Mouse (Mus musculus) testis, adult 2 months (tissue): ENCODE measurements around the gene Filip1l. TPM values are rescaled to one million over a fixed set of nuclear protein-coding genes. Genes with fewer than 3 reads are reported as not detected.

Experiments used
- H3K27ac ChIP-seq: fragments of 200-500 bp; 2 replicates; pipeline ENCODE4 v1.5.1; 2012; ENCODE audit warnings: low read depth, low read length; ENCODE audit not compliant: control insufficient read depth, insufficient read depth
- H3K27me3 ChIP-seq: fragments of 200-500 bp; 2 replicates; pipeline ENCODE4 v1.6.1; 2012; ENCODE audit warnings: mild to moderate bottlenecking, low read length, moderate library complexity; ENCODE audit not compliant: control insufficient read depth, insufficient read depth
- H3K36me3 ChIP-seq: fragments of 200-500 bp; 2 replicates; pipeline ENCODE4 v1.6.1; 2012; ENCODE audit warnings: mild to moderate bottlenecking, low read length; ENCODE audit not compliant: control insufficient read depth, insufficient read depth
- H3K4me1 ChIP-seq: fragments of 200-500 bp; 2 replicates; pipeline ENCODE4 v1.6.1; 2012; ENCODE audit warnings: low read length; ENCODE audit not compliant: control insufficient read depth, insufficient read depth
- H3K4me3 ChIP-seq: fragments of 200-500 bp; 2 replicates; pipeline ENCODE4 v1.5.1; 2012; ENCODE audit warnings: low read depth, mild to moderate bottlenecking, low read length, moderate library complexity, mixed read lengths; ENCODE audit not compliant: control insufficient read depth
- CTCF ChIP-seq: fragments of 200-500 bp; IDR thresholded peaks from 2 replicates; pipeline ENCODE4 v1.5.1; 2012; ENCODE audit warnings: low read depth, mild to moderate bottlenecking, inconsistent platforms, low read length, moderate library complexity; ENCODE audit not compliant: control insufficient read depth, insufficient read depth, insufficient replicate concordance
- POLR2A ChIP-seq: fragments of 200-500 bp; IDR thresholded peaks from 2 replicates; pipeline ENCODE4 v1.6.1; 2012; ENCODE audit warnings: low read depth, mild to moderate bottlenecking, inconsistent platforms, low read length, moderate library complexity; ENCODE audit not compliant: control insufficient read depth
- polyA plus RNA-seq: library from polyadenylated mRNA; depleted of rRNA; stranded (reverse); fragments of >200 nt; gene quantifications from 2 replicates; pipeline ENCODE4 v1.2.3, GENCODE M21; 2012

Filip1l gene
- polyA plus RNA-seq, 1 experiment, result 1.2 TPM

GRCm38 (mm10) chr16:57317882-57318636, 34.8 kb upstream of the Filip1l start:
- Histone ChIP-seq H3K36me3 (no peaks in the 10 kb centered on the region), H3K4me1 (no peaks in the 10 kb centered on the region), H3K27ac (no peak overlapping the region), H3K4me3 (no peak overlapping the region), H3K27me3 (no peaks in the 10 kb centered on the region)
- no peak for TF ChIP-seq POLR2A
- no peak for TF ChIP-seq CTCF

- H3K4me1 ChIP-seq, result no peaks in the 10 kb centered on the region
- H3K36me3 ChIP-seq, result no peaks in the 10 kb centered on the region
- TF ChIP-seq POLR2A, result no peak
- TF ChIP-seq CTCF, result no peak
- no peaks in the 10 kb centered on the region for H3K27me3 ChIP-seq
- no peak overlapping the region for H3K4me3 ChIP-seq
- H3K27ac ChIP-seq, result no peak overlapping the region
These were observed 34.2 kb upstream of the Filip1l start for GRCm38 (mm10) chr16:57318637-57319125.

GRCm38 (mm10) chr16:57319284-57320124, 33.4 kb upstream of the Filip1l start:
- Histone ChIP-seq H3K4me3 (no peak overlapping the region), H3K27me3 (no peaks in the 10 kb centered on the region), H3K4me1 (no peaks in the 10 kb centered on the region), H3K36me3 (no peaks in the 10 kb centered on the region), H3K27ac (no peak overlapping the region)
- TF ChIP-seq POLR2A (no peak), CTCF (no peak)

- Histone ChIP-seq H3K36me3 (no peaks in the 10 kb centered on the region), H3K27me3 (no peaks in the 10 kb centered on the region), H3K4me3 (no peak overlapping the region), H3K27ac (no peak overlapping the region), H3K4me1 (no peaks in the 10 kb centered on the region)
- TF ChIP-seq CTCF (no peak), POLR2A (no peak)
These were observed 25.9 kb upstream of the Filip1l start for GRCm38 (mm10) chr16:57326996-57327395.

GRCm38 (mm10) chr16:57329028-57329427, 23.9 kb upstream of the Filip1l start:
- Histone ChIP-seq H3K4me3 (no peak overlapping the region), H3K27me3 (no peaks in the 10 kb centered on the region), H3K27ac (no peak overlapping the region; the same call in 1 of the 2 replicates), H3K4me1 (no peaks in the 10 kb centered on the region), H3K36me3 (no peaks in the 10 kb centered on the region)
- no peak for TF ChIP-seq POLR2A
- no peak for TF ChIP-seq CTCF

GRCm38 (mm10) chr16:57330111-57330510, 22.8 kb upstream of the Filip1l start:
- H3K27me3 ChIP-seq, result no peaks in the 10 kb centered on the region
- TF ChIP-seq POLR2A, result no peak
- TF ChIP-seq CTCF, result no peak
- H3K4me1 ChIP-seq, result no peaks in the 10 kb centered on the region
- no peak overlapping the region for H3K4me3 ChIP-seq
- H3K36me3 ChIP-seq, result no peaks in the 10 kb centered on the region
- no peak overlapping the region for H3K27ac ChIP-seq

GRCm38 (mm10) chr16:57332301-57332700, 20.6 kb upstream of the Filip1l start:
- peak overlapping the region; percentile 30 for H3K4me3 ChIP-seq
- TF ChIP-seq POLR2A (no peak), CTCF (no peak)
- H3K27me3 ChIP-seq, result no peaks in the 10 kb centered on the region

More at GRCm38 (mm10) chr16:57332301-57332700, 20.6 kb upstream of the Filip1l start:
- no peaks in the 10 kb centered on the region for H3K36me3 ChIP-seq
- no peak overlapping the region for H3K27ac ChIP-seq
- no peaks in the 10 kb centered on the region for H3K4me1 ChIP-seq
